Mouse (Mus musculus) hindbrain, embryonic 13.5 days (tissue): ENCODE data around the gene Amz1. TPM values are rescaled to one million over a fixed set of nuclear protein-coding genes. Genes with fewer than 3 reads are reported as not detected.

ENCODE experiments used
- ATAC-seq: fragments of 200-750 bp; cut with Nextera tagmentation; 2 replicates; pipeline ENCODE4 v1.8.0; 2017; ENCODE audit warnings: moderate TSS enrichment; ENCODE audit not compliant: low FRiP score
- H3K27ac ChIP-seq: fragments of 300-500 bp; sonication (generic); 2 replicates; pipeline ENCODE4 v1.5.1; 2015; ENCODE audit warnings: inconsistent platforms, mild to moderate bottlenecking, moderate library complexity
- H3K27me3 ChIP-seq: fragments of 300-500 bp; sonication (generic); 2 replicates; pipeline ENCODE4 v1.6.1; 2015; ENCODE audit warnings: mild to moderate bottlenecking, inconsistent platforms
- H3K36me3 ChIP-seq: fragments of 300-500 bp; sonication (generic); 2 replicates; pipeline ENCODE4 v1.6.1; 2015; ENCODE audit warnings: mild to moderate bottlenecking, inconsistent platforms
- H3K4me1 ChIP-seq: fragments of 300-500 bp; sonication (generic); replicated peaks from 2 replicates; pipeline ENCODE4 v1.6.1; 2015; ENCODE audit warnings: inconsistent platforms
- H3K4me2 ChIP-seq: fragments of 300-500 bp; sonication (generic); 2 replicates; pipeline ENCODE4 v1.6.1; 2015; ENCODE audit warnings: inconsistent platforms, mild to moderate bottlenecking, moderate library complexity
- H3K4me3 ChIP-seq: fragments of 300-500 bp; sonication (generic); 2 replicates; pipeline ENCODE4 v1.5.1; 2015; ENCODE audit warnings: mild to moderate bottlenecking, inconsistent platforms
- H3K9ac ChIP-seq: fragments of 300-500 bp; sonication (generic); 2 replicates; pipeline ENCODE4 v1.6.1; 2015; ENCODE audit warnings: mild to moderate bottlenecking, inconsistent platforms
- H3K9me3 ChIP-seq: fragments of 300-500 bp; sonication (generic); 2 replicates; pipeline ENCODE4 v1.6.1; 2016; ENCODE audit warnings: inconsistent platforms
- WGBS: fragments of 180-500 bp; shearing (Covaris S2); methylation state at CpG from one replicate; pipeline ENCODE4 v1.1.7; 2015; 5-methylcytosine and 5-hydroxymethylcytosine counted together
- polyA plus RNA-seq: library from polyadenylated mRNA; unstranded; fragments of >200 nt; fragmentation: Nextera tagmentation; extraction: Ambion mirVana; gene quantifications from 2 replicates; pipeline ENCODE4 v1.2.1, GENCODE M21; 2015

Amz1 gene
- polyA plus RNA-seq, 1 experiment from 2014 or later = 2.2 TPM

- Histone ChIP-seq H3K4me3 (no peak overlapping the region), H3K4me1 (peaks cover 32% of the 10 kb centered on the region), H3K36me3 (no peaks in the 10 kb centered on the region), H3K4me2 (no peak overlapping the region), H3K27ac (0 out of 2 replicates have a peak overlapping the region, but pooled peaks have one; percentile 81), H3K27me3 (no peaks in the 10 kb centered on the region), H3K9ac (no peak overlapping the region), H3K9me3 (no peaks in the 10 kb centered on the region)
- ATAC-seq = no peak
- 86% methylated on average over 17 of the region's 17 CpGs for WGBS
These were observed 3.2 kb downstream of the Amz1 start for GRCm38 (mm10) chr5:140726946-140727740.

- Histone ChIP-seq H3K27me3 (peaks cover 22% of the 10 kb centered on the region), H3K4me2 (no peak overlapping the region), H3K4me3 (no peak overlapping the region), H3K4me1 (peaks cover 10% of the 10 kb centered on the region), H3K36me3 (no peaks in the 10 kb centered on the region), H3K9me3 (no peaks in the 10 kb centered on the region), H3K27ac (no peak overlapping the region), H3K9ac (no peak overlapping the region)
- no peak for ATAC-seq
- WGBS = 85% methylated on average over 11 of the region's 11 CpGs
These were observed 7.3 kb downstream of the Amz1 start for GRCm38 (mm10) chr5:140731040-140731797.

- Histone ChIP-seq H3K4me3 (no peak overlapping the region), H3K36me3 (no peaks in the 10 kb centered on the region), H3K9ac (no peak overlapping the region), H3K9me3 (no peaks in the 10 kb centered on the region), H3K27me3 (peaks cover 32% of the 10 kb centered on the region), H3K27ac (no peak overlapping the region), H3K4me2 (no peak overlapping the region), H3K4me1 (peaks cover 8% of the 10 kb centered on the region)
- WGBS = 64% methylated on average over 4 of the region's 4 CpGs
- ATAC-seq = no peak
These were observed 8.3 kb downstream of the Amz1 start for GRCm38 (mm10) chr5:140732195-140732594.

GRCm38 (mm10) chr5:140733336-140733735, 9.4 kb downstream of the Amz1 start:
- Histone ChIP-seq H3K4me1 (peaks cover 8% of the 10 kb centered on the region), H3K27me3 (peaks cover 37% of the 10 kb centered on the region), H3K9me3 (no peaks in the 10 kb centered on the region), H3K36me3 (no peaks in the 10 kb centered on the region), H3K27ac (no peak overlapping the region), H3K9ac (no peak overlapping the region), H3K4me3 (no peak overlapping the region), H3K4me2 (no peak overlapping the region)
- 78% methylated on average over 3 of the region's 3 CpGs for WGBS
- no peak for ATAC-seq

- Histone ChIP-seq H3K27ac (no peak overlapping the region), H3K27me3 (peaks cover 37% of the 10 kb centered on the region), H3K4me3 (peak overlapping the region; percentile 32), H3K4me2 (peak overlapping the region; percentile 53), H3K36me3 (no peaks in the 10 kb centered on the region), H3K9ac (peak overlapping the region; percentile 40), H3K9me3 (no peaks in the 10 kb centered on the region), H3K4me1 (peaks cover 8% of the 10 kb centered on the region)
- ATAC-seq = 0 out of 2 replicates have a peak, but pooled peaks have one; percentile 28
- WGBS = 1% methylated on average over 22 of the region's 22 CpGs
These were observed 11.4 kb downstream of the Amz1 start for GRCm38 (mm10) chr5:140735297-140735696.

- 18% methylated on average over 13 of the region's 13 CpGs for WGBS
- Histone ChIP-seq H3K4me2 (no peak overlapping the region), H3K27me3 (peaks cover 37% of the 10 kb centered on the region), H3K36me3 (no peaks in the 10 kb centered on the region), H3K4me1 (peaks cover 11% of the 10 kb centered on the region), H3K27ac (no peak overlapping the region), H3K4me3 (no peak overlapping the region; the same call in 1 of the 2 replicates), H3K9me3 (no peaks in the 10 kb centered on the region), H3K9ac (0 out of 2 replicates have a peak overlapping the region, but pooled peaks have one; percentile 40)
- no peak for ATAC-seq
These were observed 12.2 kb downstream of the Amz1 start for GRCm38 (mm10) chr5:140736166-140736565.

- peaks cover 16% of the 10 kb centered on the region for H3K4me1 ChIP-seq
- no peaks in the 10 kb centered on the region for H3K36me3 ChIP-seq
- H3K4me2 ChIP-seq = no peak overlapping the region
- ATAC-seq = no peak
- peaks cover 29% of the 10 kb centered on the region for H3K27me3 ChIP-seq
- 87% methylated on average over 12 of the region's 12 CpGs for WGBS
- H3K4me3 ChIP-seq = no peak overlapping the region
- H3K9me3 ChIP-seq = no peaks in the 10 kb centered on the region
- H3K27ac ChIP-seq = no peak overlapping the region
- H3K9ac ChIP-seq = no peak overlapping the region
These were observed 15.9 kb downstream of the Amz1 start for GRCm38 (mm10) chr5:140739813-140740212.

GRCm38 (mm10) chr5:140741040-140741439, 17.1 kb downstream of the Amz1 start:
- 75% methylated on average over 11 of the region's 11 CpGs for WGBS
- no peak overlapping the region for H3K4me2 ChIP-seq

GRCm38 (mm10) chr5:140741877-140742276, 17.9 kb downstream of the Amz1 start:
- ATAC-seq = no peak

More at GRCm38 (mm10) chr5:140741040-140741439, 17.1 kb downstream of the Amz1 start:
- no peak overlapping the region for H3K4me3 ChIP-seq
- H3K27me3 ChIP-seq = peaks cover 17% of the 10 kb centered on the region
- ATAC-seq = no peak
- H3K9ac ChIP-seq = no peak overlapping the region
- peaks cover 8% of the 10 kb centered on the region; the same call in 1 of the 2 replicates for H3K4me1 ChIP-seq
- no peak overlapping the region for H3K27ac ChIP-seq
- H3K36me3 ChIP-seq = no peaks in the 10 kb centered on the region
- H3K9me3 ChIP-seq = no peaks in the 10 kb centered on the region

GRCm38 (mm10) chr5:140743706-140744131, 19.8 kb downstream of the Amz1 start:
- 0 out of 2 replicates have a peak, but pooled peaks have one; percentile 10 for ATAC-seq
- H3K27me3 ChIP-seq = no peaks in the 10 kb centered on the region
- H3K27ac ChIP-seq = no peak overlapping the region
- no peak overlapping the region for H3K4me2 ChIP-seq
- no peaks in the 10 kb centered on the region for H3K9me3 ChIP-seq
- H3K36me3 ChIP-seq = no peaks in the 10 kb centered on the region
- no peak overlapping the region for H3K4me3 ChIP-seq
- H3K9ac ChIP-seq = no peak overlapping the region
- 33% methylated on average over 12 of the region's 12 CpGs for WGBS
- H3K4me1 ChIP-seq = peaks cover 12% of the 10 kb centered on the region

More at GRCm38 (mm10) chr5:140741877-140742276, 17.9 kb downstream of the Amz1 start:
- Histone ChIP-seq H3K36me3 (no peaks in the 10 kb centered on the region), H3K4me1 (peaks cover 8% of the 10 kb centered on the region; the same call in 1 of the 2 replicates), H3K9me3 (no peaks in the 10 kb centered on the region), H3K4me3 (no peak overlapping the region), H3K9ac (no peak overlapping the region), H3K4me2 (no peak overlapping the region), H3K27ac (no peak overlapping the region), H3K27me3 (peaks cover 8% of the 10 kb centered on the region)

GRCm38 (mm10) chr5:140748425-140748824, 24.5 kb downstream of the Amz1 start:
- WGBS = 84% methylated on average over 10 of the region's 10 CpGs
- Histone ChIP-seq H3K36me3 (peaks cover 6% of the 10 kb centered on the region; the same call in 1 of the 2 replicates), H3K27me3 (no peaks in the 10 kb centered on the region), H3K4me3 (no peak overlapping the region), H3K4me1 (peaks cover 20% of the 10 kb centered on the region), H3K9me3 (no peaks in the 10 kb centered on the region), H3K4me2 (no peak overlapping the region), H3K27ac (no peak overlapping the region), H3K9ac (no peak overlapping the region)
- ATAC-seq = no peak
